Mouse (Mus musculus): ENCODE measurements at regions not wholly inside any gene's neighbourhood (a gene's known extent, or its start where the extent isn't known, plus 50 kb on each side); places are given as distances from the start of the nearest gene placed in this dataset.

GRCm38 (mm10) chr11:43370025-43370424 is 56.0 kb downstream of the Pttg1 start:
- no peak overlapping the region for H3K9ac ChIP-seq (ENCODE audit: low read depth, low read length)
- no peaks in the 10 kb centered on the region for H3K9me3 ChIP-seq (ENCODE audit: control insufficient read depth, low read length)
- no peak overlapping the region for H3K4me3 ChIP-seq (ENCODE audit: low read depth, low read length)
- no peaks in the 10 kb centered on the region for H3K27me3 ChIP-seq (replicated peaks; ENCODE audit: control insufficient read depth, insufficient read depth, low read length)
- no peaks in the 10 kb centered on the region for H3K36me3 ChIP-seq (ENCODE audit: control insufficient read depth, insufficient read depth, low read length)
- no peak overlapping the region for H3K27ac ChIP-seq (ENCODE audit: low read depth, low read length)
- WGBS, result 85% methylated on average over 3 of the region's 3 CpGs
- no peaks in the 10 kb centered on the region for H3K4me1 ChIP-seq (replicated peaks; ENCODE audit: control insufficient read depth, insufficient read depth, low read length)
- DNase-seq (ENCODE audit: low spot score) (no peak), ATAC-seq (replicated peaks; ENCODE audit: low FRiP score) (no peak)
- no peak overlapping the region for H3K4me2 ChIP-seq

DNA sequence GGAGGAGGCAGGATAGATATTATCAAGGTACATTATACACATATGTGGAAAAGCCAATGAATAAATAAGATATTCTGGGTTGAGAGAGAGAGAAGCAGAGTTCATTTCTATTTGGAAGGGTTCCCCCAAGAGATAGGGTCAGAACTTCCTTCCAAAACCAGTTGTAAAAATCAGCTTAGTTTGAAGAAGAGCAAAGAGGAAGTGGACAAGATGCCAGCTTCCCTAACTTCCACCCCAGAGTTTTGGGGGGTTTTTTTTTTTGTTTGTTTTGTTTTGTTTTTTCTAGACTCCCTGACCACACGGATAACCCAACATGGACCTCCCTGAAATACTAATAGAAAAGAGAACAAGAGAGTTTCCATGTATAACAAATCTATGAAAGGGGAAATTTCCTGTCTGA is 57.7 kb downstream of the Pttg1 start:
- no peaks in the 10 kb centered on the region for H3K4me1 ChIP-seq (replicated peaks; ENCODE audit: control insufficient read depth, insufficient read depth, low read length)
- WGBS, result 34% methylated on average over 1 of the region's 1 CpGs
- DNase-seq (ENCODE audit: low spot score), result no peak
- ATAC-seq (replicated peaks; ENCODE audit: low FRiP score), result no peak
- no peaks in the 10 kb centered on the region for H3K27me3 ChIP-seq (replicated peaks; ENCODE audit: control insufficient read depth, insufficient read depth, low read length)
- no peak overlapping the region for H3K4me2 ChIP-seq
- H3K27ac ChIP-seq (ENCODE audit: low read depth, low read length), result no peak overlapping the region
- H3K9ac ChIP-seq (ENCODE audit: low read depth, low read length), result no peak overlapping the region
- no peaks in the 10 kb centered on the region for H3K9me3 ChIP-seq (ENCODE audit: control insufficient read depth, low read length)
- no peak overlapping the region for H3K4me3 ChIP-seq (ENCODE audit: low read depth, low read length)
- no peaks in the 10 kb centered on the region for H3K36me3 ChIP-seq (ENCODE audit: control insufficient read depth, insufficient read depth, low read length)

DNA sequence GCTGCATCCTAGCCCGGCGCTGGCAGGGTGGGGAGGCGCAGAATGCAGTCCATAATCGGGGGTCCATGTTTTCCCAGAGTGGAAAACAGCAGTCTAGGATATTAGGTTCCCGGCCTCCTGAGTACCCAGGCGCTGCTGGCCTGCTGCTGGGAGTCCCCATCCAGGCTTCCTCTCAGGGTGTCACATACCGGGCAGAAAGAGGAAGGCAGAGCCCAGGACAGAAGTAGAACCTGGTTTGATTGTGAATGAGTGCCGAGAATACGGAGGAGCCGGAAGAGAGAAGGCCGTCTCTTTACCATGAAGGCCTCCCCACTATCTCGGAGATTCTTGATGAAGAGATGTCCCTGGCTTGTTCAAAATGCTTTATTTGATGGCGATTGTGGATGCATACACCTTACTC is 64.2 kb downstream of the Pttg1 start:
- 61% methylated on average over 13 of the region's 13 CpGs for WGBS
- ATAC-seq (replicated peaks; ENCODE audit: low FRiP score), result no peak
- DNase-seq (ENCODE audit: low spot score), result no peak
- H3K4me2 ChIP-seq, result no peak overlapping the region
- no peak overlapping the region for H3K9ac ChIP-seq (ENCODE audit: low read depth, low read length)
- H3K4me1 ChIP-seq (replicated peaks; ENCODE audit: control insufficient read depth, insufficient read depth, low read length), result no peaks in the 10 kb centered on the region
- no peak overlapping the region for H3K27ac ChIP-seq (ENCODE audit: low read depth, low read length)
- no peaks in the 10 kb centered on the region for H3K36me3 ChIP-seq (ENCODE audit: control insufficient read depth, insufficient read depth, low read length)
- H3K4me3 ChIP-seq (ENCODE audit: low read depth, low read length), result no peak overlapping the region
- no peaks in the 10 kb centered on the region for H3K27me3 ChIP-seq (replicated peaks; ENCODE audit: control insufficient read depth, insufficient read depth, low read length)
- no peaks in the 10 kb centered on the region for H3K9me3 ChIP-seq (ENCODE audit: control insufficient read depth, low read length)

GRCm38 (mm10) chr11:43358390-43359291 is 67.4 kb downstream of the Pttg1 start:
- no peak overlapping the region for H3K27ac ChIP-seq (ENCODE audit: low read depth, low read length)
- ATAC-seq (replicated peaks; ENCODE audit: low FRiP score) (no peak), DNase-seq (ENCODE audit: low spot score) (no peak)
- H3K9me3 ChIP-seq (ENCODE audit: control insufficient read depth, low read length), result no peaks in the 10 kb centered on the region
- no peaks in the 10 kb centered on the region for H3K27me3 ChIP-seq (replicated peaks; ENCODE audit: control insufficient read depth, insufficient read depth, low read length)
- WGBS, result 58% methylated on average over 13 of the region's 13 CpGs
- H3K9ac ChIP-seq (ENCODE audit: low read depth, low read length), result no peak overlapping the region
- H3K4me1 ChIP-seq (replicated peaks; ENCODE audit: control insufficient read depth, insufficient read depth, low read length), result no peaks in the 10 kb centered on the region
- H3K4me3 ChIP-seq (ENCODE audit: low read depth, low read length), result no peak overlapping the region
- no peaks in the 10 kb centered on the region for H3K36me3 ChIP-seq (ENCODE audit: control insufficient read depth, insufficient read depth, low read length)
- no peak overlapping the region for H3K4me2 ChIP-seq

DNA sequence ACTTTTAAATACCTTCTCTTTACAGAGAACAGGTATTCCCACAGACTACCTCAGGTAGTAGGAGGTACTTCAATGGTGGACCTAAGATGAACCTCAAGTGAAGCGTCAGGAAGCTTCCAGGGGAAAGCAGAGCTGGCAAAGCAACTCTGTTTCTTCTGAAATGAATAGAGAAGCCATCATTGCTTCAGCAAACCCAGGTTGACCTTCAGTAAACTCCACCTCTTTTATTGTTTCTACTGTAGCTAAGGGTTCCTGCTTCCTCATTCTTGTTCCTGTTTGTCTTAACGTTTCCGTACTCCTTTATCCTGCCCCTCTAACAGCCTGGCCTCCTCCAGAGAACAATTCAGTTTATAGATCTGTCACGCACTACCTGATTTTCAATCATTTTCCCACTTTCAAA is 72.4 kb downstream of the Pttg1 start:
- H3K36me3 ChIP-seq (ENCODE audit: control insufficient read depth, insufficient read depth, low read length), result no peaks in the 10 kb centered on the region
- H3K9me3 ChIP-seq (ENCODE audit: control insufficient read depth, low read length), result no peaks in the 10 kb centered on the region
- WGBS, result 55% methylated on average over 4 of the region's 4 CpGs
- no peak overlapping the region for H3K4me3 ChIP-seq (ENCODE audit: low read depth, low read length)
- no peak overlapping the region for H3K4me2 ChIP-seq
- no peak for ATAC-seq (replicated peaks; ENCODE audit: low FRiP score)
- H3K9ac ChIP-seq (ENCODE audit: low read depth, low read length), result no peak overlapping the region
- H3K27me3 ChIP-seq (replicated peaks; ENCODE audit: control insufficient read depth, insufficient read depth, low read length), result no peaks in the 10 kb centered on the region
- no peaks in the 10 kb centered on the region for H3K4me1 ChIP-seq (replicated peaks; ENCODE audit: control insufficient read depth, insufficient read depth, low read length)
- no peak overlapping the region for H3K27ac ChIP-seq (ENCODE audit: low read depth, low read length)
- no peak for DNase-seq (ENCODE audit: low spot score)

DNA sequence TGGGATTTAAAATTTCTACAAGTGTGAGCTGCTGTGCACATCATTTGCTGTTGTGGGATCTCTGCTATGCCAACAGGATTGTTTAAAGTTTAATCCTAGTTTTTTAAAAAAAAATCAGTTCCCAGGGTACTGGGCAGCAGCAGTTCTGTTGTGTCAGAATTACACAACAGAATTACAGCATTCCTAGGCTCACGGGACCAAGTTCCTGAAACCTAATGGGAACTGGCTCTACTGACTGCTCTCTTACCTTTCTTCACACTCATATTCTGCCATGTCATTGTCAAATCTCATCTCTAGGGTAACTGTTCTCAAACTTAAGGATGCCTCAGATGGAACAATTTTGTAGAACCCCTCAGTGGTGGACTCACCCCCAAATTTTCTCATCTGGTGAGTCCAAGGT is 73.0 kb downstream of the Pttg1 start:
- ATAC-seq (replicated peaks; ENCODE audit: low FRiP score), result no peak
- H3K27ac ChIP-seq (ENCODE audit: low read depth, low read length), result no peak overlapping the region
- WGBS, result 58% methylated on average over 1 of the region's 1 CpGs
- H3K9me3 ChIP-seq (ENCODE audit: control insufficient read depth, low read length), result no peaks in the 10 kb centered on the region
- DNase-seq (ENCODE audit: low spot score), result no peak
- no peak overlapping the region for H3K4me2 ChIP-seq
- no peaks in the 10 kb centered on the region for H3K4me1 ChIP-seq (replicated peaks; ENCODE audit: control insufficient read depth, insufficient read depth, low read length)
- no peaks in the 10 kb centered on the region for H3K27me3 ChIP-seq (replicated peaks; ENCODE audit: control insufficient read depth, insufficient read depth, low read length)
- H3K36me3 ChIP-seq (ENCODE audit: control insufficient read depth, insufficient read depth, low read length), result no peaks in the 10 kb centered on the region
- no peak overlapping the region for H3K4me3 ChIP-seq (ENCODE audit: low read depth, low read length)
- no peak overlapping the region for H3K9ac ChIP-seq (ENCODE audit: low read depth, low read length)

GRCm38 (mm10) chr11:43351818-43352217 is 74.2 kb downstream of the Pttg1 start:
- Histone ChIP-seq H3K4me2 (no peak overlapping the region), H3K9ac (ENCODE audit: low read depth, low read length) (no peak overlapping the region), H3K27me3 (replicated peaks; ENCODE audit: control insufficient read depth, insufficient read depth, low read length) (no peaks in the 10 kb centered on the region), H3K4me3 (ENCODE audit: low read depth, low read length) (no peak overlapping the region), H3K4me1 (replicated peaks; ENCODE audit: control insufficient read depth, insufficient read depth, low read length) (no peaks in the 10 kb centered on the region), H3K9me3 (ENCODE audit: control insufficient read depth, low read length) (no peaks in the 10 kb centered on the region), H3K36me3 (ENCODE audit: control insufficient read depth, insufficient read depth, low read length) (no peaks in the 10 kb centered on the region), H3K27ac (ENCODE audit: low read depth, low read length) (no peak overlapping the region)
- WGBS, result 48% methylated on average over 2 of the region's 2 CpGs
- no peak for ATAC-seq (replicated peaks; ENCODE audit: low FRiP score)
- no peak for DNase-seq (ENCODE audit: low spot score)

DNA sequence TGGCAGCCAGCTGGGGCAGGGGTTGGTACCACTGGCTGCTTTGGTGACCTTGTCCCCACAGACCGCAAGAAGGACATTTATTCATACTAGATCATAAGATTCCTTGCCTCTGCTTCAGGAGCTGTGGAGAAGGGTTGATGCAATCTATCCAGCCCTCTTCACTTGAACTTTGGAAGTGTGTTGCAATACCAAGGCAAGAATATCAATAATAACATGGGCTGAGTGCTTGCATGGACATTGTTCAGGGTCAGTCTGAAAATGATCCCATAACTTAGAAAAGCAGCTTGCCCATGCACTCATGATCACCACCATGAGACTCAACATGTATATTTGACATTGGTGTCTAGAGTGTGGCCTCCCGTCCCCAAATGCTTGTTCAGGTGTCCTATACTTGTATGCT is 74.7 kb downstream of the Pttg1 start:
- H3K9me3 ChIP-seq (ENCODE audit: control insufficient read depth, low read length), result no peaks in the 10 kb centered on the region
- DNase-seq (ENCODE audit: low spot score), result no peak
- H3K27me3 ChIP-seq (replicated peaks; ENCODE audit: control insufficient read depth, insufficient read depth, low read length), result no peaks in the 10 kb centered on the region
- no peaks in the 10 kb centered on the region for H3K36me3 ChIP-seq (ENCODE audit: control insufficient read depth, insufficient read depth, low read length)
- H3K9ac ChIP-seq (ENCODE audit: low read depth, low read length), result no peak overlapping the region
- no peak overlapping the region for H3K4me2 ChIP-seq
- no peak overlapping the region for H3K4me3 ChIP-seq (ENCODE audit: low read depth, low read length)
- no peaks in the 10 kb centered on the region for H3K4me1 ChIP-seq (replicated peaks; ENCODE audit: control insufficient read depth, insufficient read depth, low read length)
- WGBS, result 83% methylated on average over 2 of the region's 2 CpGs
- H3K27ac ChIP-seq (ENCODE audit: low read depth, low read length), result no peak overlapping the region
- ATAC-seq (replicated peaks; ENCODE audit: low FRiP score), result no peak

GRCm38 (mm10) chr11:43350242-43350641 is 75.8 kb downstream of the Pttg1 start:
- Histone ChIP-seq H3K27me3 (replicated peaks; ENCODE audit: control insufficient read depth, insufficient read depth, low read length) (no peaks in the 10 kb centered on the region), H3K4me3 (ENCODE audit: low read depth, low read length) (no peak overlapping the region), H3K9ac (ENCODE audit: low read depth, low read length) (no peak overlapping the region), H3K27ac (ENCODE audit: low read depth, low read length) (no peak overlapping the region), H3K9me3 (ENCODE audit: control insufficient read depth, low read length) (no peaks in the 10 kb centered on the region), H3K4me1 (replicated peaks; ENCODE audit: control insufficient read depth, insufficient read depth, low read length) (no peaks in the 10 kb centered on the region), H3K4me2 (no peak overlapping the region), H3K36me3 (ENCODE audit: control insufficient read depth, insufficient read depth, low read length) (no peaks in the 10 kb centered on the region)
- DNase-seq (ENCODE audit: low spot score), result no peak
- 51% methylated on average over 3 of the region's 3 CpGs for WGBS
- no peak for ATAC-seq (replicated peaks; ENCODE audit: low FRiP score)
